Mouse (Mus musculus) liver, postnatal 0 days (tissue): ENCODE measurements around the gene Fhdc1.

ENCODE experiments used
- CTCF ChIP-seq: sonication (generic); IDR thresholded peaks from 2 replicates; pipeline ENCODE4 v1.5.1; 2016; ENCODE audit warnings: antibody characterized with exemption, low read depth
- EP300 ChIP-seq: IDR thresholded peaks from 2 replicates; pipeline ENCODE4 v1.6.1; 2016; ENCODE audit warnings: antibody characterized with exemption, low read depth, mild to moderate bottlenecking

DNA sequence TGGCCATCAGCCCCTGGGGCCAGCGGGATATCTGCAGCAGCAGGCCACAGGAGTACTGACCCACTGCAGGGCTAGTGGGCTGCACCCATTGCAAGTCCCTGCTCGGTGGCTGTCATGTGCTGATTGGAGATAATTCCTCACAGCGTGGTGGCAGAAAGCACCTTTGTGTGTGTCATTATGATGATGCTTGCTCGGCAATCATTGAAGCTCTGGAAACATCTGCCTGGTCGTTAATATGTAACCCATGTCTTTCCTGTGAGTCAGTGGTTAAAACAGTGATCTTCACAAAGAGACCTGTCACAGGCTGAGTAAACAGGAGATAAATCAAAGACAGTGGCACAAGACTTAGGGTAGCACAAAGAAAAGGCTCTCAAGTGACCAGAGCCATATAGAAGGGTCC is 67.3 kb downstream of the Fhdc1 start:
- TF ChIP-seq CTCF (no peak), EP300 (no peak)
